Mouse (Mus musculus) gastrocnemius, adult 8-10 months (tissue): ENCODE measurements around the gene Fam168b. TPM values are rescaled to one million over a fixed set of nuclear protein-coding genes. Genes with fewer than 3 reads are reported as not detected.

Experiments
- DNase-seq, 2 experiments: peaks; one replicate each; pipeline ENCODE4 v3.0.0; 2022; ENCODE audit warnings: low spot score in 2 of 2
- total RNA-seq, 4 experiments: library from RNA; stranded (reverse); gene quantifications; 2 replicates each; pipeline ENCODE4 v1.2.4; 2022

The Fam168b gene
- total RNA-seq, 4 experiments from 2014 or later = 18.7 to 27.5 (median 21.0) TPM

- DNase-seq = no peak
Measured at GRCm38 (mm10) chr1:34851562-34851961, 8.7 kb upstream of the Fam168b start.

- DNase-seq = no peak
Measured at GRCm38 (mm10) chr1:34850343-34851136, 7.7 kb upstream of the Fam168b start.

- DNase-seq = peak; percentile 73 to 84
Measured at GRCm38 (mm10) chr1:34849745-34850342, 7.0 kb upstream of the Fam168b start, which contains the start of gene Plekhb2. TSS of gene Plekhb2 (plus strand) at chr1:34849976.

GRCm38 (mm10) chr1:34847070-34847469 is 4.2 kb upstream of the Fam168b start:
- DNase-seq = no peak

- DNase-seq = peak in 1 of 2 experiments; percentile 16
Measured at GRCm38 (mm10) chr1:34842389-34842861, 440 bp downstream of the Fam168b start.

GRCm38 (mm10) chr1:34841709-34842388 is 1.0 kb downstream of the Fam168b start:
- no peak for DNase-seq

GRCm38 (mm10) chr1:34839241-34839640 is 3.6 kb downstream of the Fam168b start:
- DNase-seq = no peak

GRCm38 (mm10) chr1:34837951-34838689 is 4.7 kb downstream of the Fam168b start:
- DNase-seq = no peak

- no peak for DNase-seq
Measured at GRCm38 (mm10) chr1:34834904-34835303, 8.0 kb downstream of the Fam168b start.

- DNase-seq = no peak
Measured at GRCm38 (mm10) chr1:34831381-34831780, 11.5 kb downstream of the Fam168b start.

GRCm38 (mm10) chr1:34830934-34831333 is 11.9 kb downstream of the Fam168b start:
- DNase-seq = no peak

- peak in 1 of 2 experiments; percentile 52 for DNase-seq
Measured at GRCm38 (mm10) chr1:34828528-34829294, 14.2 kb downstream of the Fam168b start.

- DNase-seq = peak; percentile 26 to 40
Measured at GRCm38 (mm10) chr1:34827900-34828299, 15.0 kb downstream of the Fam168b start.

GRCm38 (mm10) chr1:34825909-34826308 is 17.0 kb downstream of the Fam168b start:
- DNase-seq = no peak

- DNase-seq = no peak
Measured at GRCm38 (mm10) chr1:34824208-34824607, 18.7 kb downstream of the Fam168b start.

GRCm38 (mm10) chr1:34823353-34823752 is 19.5 kb downstream of the Fam168b start:
- no peak for DNase-seq

GRCm38 (mm10) chr1:34822746-34823145 is 20.1 kb downstream of the Fam168b start:
- DNase-seq = no peak

- DNase-seq = no peak
Measured at GRCm38 (mm10) chr1:34822003-34822402, 20.9 kb downstream of the Fam168b start.

GRCm38 (mm10) chr1:34821411-34821810 is 21.5 kb downstream of the Fam168b start:
- DNase-seq = no peak

GRCm38 (mm10) chr1:34819225-34819910 is 23.5 kb downstream of the Fam168b start:
- no peak for DNase-seq
